Mouse (Mus musculus) thymus, adult 2 months (tissue): ENCODE measurements around the gene Wdhd1.

ENCODE experiments used
- CTCF ChIP-seq: fragments of 200-500 bp; IDR thresholded peaks from 2 replicates; pipeline ENCODE4 v1.5.1; 2012; ENCODE audit warnings: mild to moderate bottlenecking, control low read depth, low read length, moderate library complexity, borderline replicate concordance; ENCODE audit not compliant: control insufficient read depth, poor library complexity, insufficient read depth; ENCODE audit errors: extremely low read depth
- POLR2A ChIP-seq: fragments of 200-500 bp; IDR thresholded peaks from 2 replicates; pipeline ENCODE4 v1.6.1; 2012; ENCODE audit warnings: mild to moderate bottlenecking, low read length, control low read depth, moderate library complexity; ENCODE audit not compliant: control insufficient read depth, poor library complexity, insufficient read depth; ENCODE audit errors: extremely low read depth

GRCm38 (mm10) chr14:47214367-47214766 is 62.3 kb downstream of the Wdhd1 start:
- TF ChIP-seq CTCF (no peak), POLR2A (no peak)
